Mouse (Mus musculus): ENCODE measurements at regions not wholly inside any gene's neighbourhood (a gene's known extent, or its start where the extent isn't known, plus 50 kb on each side); places are given as distances from the start of the nearest gene placed in this dataset.

DNA sequence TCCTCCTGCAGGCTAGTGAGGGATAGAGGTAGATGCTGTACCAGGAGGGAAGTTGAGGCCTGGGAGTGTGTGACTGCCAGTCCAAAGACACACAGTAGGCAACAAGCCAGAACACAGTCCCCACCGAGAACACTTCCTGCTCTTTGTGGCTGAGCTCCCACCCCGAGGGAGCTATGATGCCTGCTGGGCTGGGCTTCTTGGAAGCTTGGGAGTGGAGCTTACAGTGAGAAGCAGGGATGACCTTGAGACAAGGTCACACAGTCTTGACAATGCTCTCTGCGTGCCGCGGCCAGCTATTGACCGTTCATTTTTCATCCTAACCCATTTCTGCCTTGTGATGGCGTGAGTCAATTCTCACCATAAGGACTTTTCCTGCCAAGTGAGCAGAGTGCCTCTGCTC, 328.9 kb upstream of the Kcnab2 start:
- Histone ChIP-seq H3K4me2 (ENCODE audit: low read depth, low read length) (no peak overlapping the region), H3K4me3 (ENCODE audit: low read depth, low read length) (no peak overlapping the region), H3K27ac (ENCODE audit: low read depth) (no peak overlapping the region), H3K36me3 (replicated peaks; ENCODE audit: control insufficient read depth, insufficient read depth, low read length) (no peaks in the 10 kb centered on the region), H3K9ac (replicated peaks; ENCODE audit: low read depth, low read length) (no peak overlapping the region), H3K4me1 (ENCODE audit: control insufficient read depth, insufficient read depth) (no peaks in the 10 kb centered on the region), H3K27me3 (ENCODE audit: control insufficient read depth, insufficient read depth, low read length) (no peaks in the 10 kb centered on the region), H3K9me3 (replicated peaks; ENCODE audit: control insufficient read depth, low read length) (no peaks in the 10 kb centered on the region)
- TF ChIP-seq CTCF (IDR thresholded peaks at IDR 0.05; ENCODE audit: low read depth) (no peak), EP300 (IDR thresholded peaks at IDR 0.05; ENCODE audit: low read depth) (no peak)
- WGBS = 72% methylated on average over 7 of the region's 7 CpGs
- no peak for ATAC-seq (ENCODE audit: insufficient read depth, low read depth)
- no peak for DNase-seq (ENCODE audit: low spot score)

DNA sequence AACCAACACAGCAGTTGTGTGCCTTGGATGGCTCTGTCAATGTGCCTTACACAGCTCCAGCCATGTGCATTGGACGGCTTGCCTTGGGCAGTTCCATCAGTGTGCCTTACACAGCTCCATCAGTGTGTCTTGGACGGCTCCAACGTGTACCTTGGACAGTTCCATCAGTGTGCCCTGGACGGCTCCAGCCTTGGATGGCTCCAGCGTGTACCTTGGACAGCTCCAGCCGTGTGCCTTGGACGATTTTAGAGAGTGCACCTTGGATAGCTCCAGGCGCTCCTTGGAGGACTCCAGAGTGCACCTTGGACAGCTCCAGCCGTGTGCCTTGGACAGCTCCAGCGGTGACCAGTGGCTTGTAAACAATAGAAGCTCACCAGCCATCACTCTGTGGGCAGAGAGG, 321.7 kb upstream of the Kcnab2 start:
- Histone ChIP-seq H3K9me3 (replicated peaks; ENCODE audit: control insufficient read depth, low read length) (peaks cover 4% of the 10 kb centered on the region; the same call in 1 of the 2 replicates), H3K4me1 (ENCODE audit: control insufficient read depth, insufficient read depth) (no peaks in the 10 kb centered on the region), H3K9ac (replicated peaks; ENCODE audit: low read depth, low read length) (no peak overlapping the region), H3K36me3 (replicated peaks; ENCODE audit: control insufficient read depth, insufficient read depth, low read length) (no peaks in the 10 kb centered on the region), H3K27ac (ENCODE audit: low read depth) (no peak overlapping the region), H3K4me2 (ENCODE audit: low read depth, low read length) (no peak overlapping the region), H3K27me3 (ENCODE audit: control insufficient read depth, insufficient read depth, low read length) (no peaks in the 10 kb centered on the region), H3K4me3 (ENCODE audit: low read depth, low read length) (no peak overlapping the region)
- TF ChIP-seq EP300 (IDR thresholded peaks at IDR 0.05; ENCODE audit: low read depth) (no peak), CTCF (IDR thresholded peaks at IDR 0.05; ENCODE audit: low read depth) (no peak)
- DNase-seq (ENCODE audit: low spot score) (peak; percentile 36), ATAC-seq (ENCODE audit: insufficient read depth, low read depth) (peak; percentile 71)
- 12% methylated on average over 10 of the region's 10 CpGs for WGBS

DNA sequence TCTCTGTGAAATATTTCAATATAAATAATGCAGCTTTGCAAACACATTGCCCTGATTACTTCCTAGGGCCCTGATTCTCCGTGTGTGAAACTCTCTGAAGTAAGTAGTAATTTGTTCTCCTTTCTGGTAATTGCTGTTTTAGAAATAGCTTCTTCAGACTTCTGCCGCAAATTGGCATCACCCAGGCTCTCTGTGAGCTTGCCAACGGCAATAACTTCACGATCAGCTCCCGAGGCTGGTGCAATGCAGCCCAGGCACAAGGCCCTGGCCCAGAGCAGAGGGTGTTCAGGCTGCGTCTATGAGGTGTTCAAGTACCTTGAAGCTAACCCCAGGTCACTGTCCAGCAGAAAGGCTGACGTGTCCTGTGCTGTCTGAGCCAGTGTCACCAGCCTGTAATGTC, 310.8 kb upstream of the Kcnab2 start:
- TF ChIP-seq CTCF (IDR thresholded peaks at IDR 0.05; ENCODE audit: low read depth) = no peak
- TF ChIP-seq EP300 (IDR thresholded peaks at IDR 0.05; ENCODE audit: low read depth) = no peak
- Histone ChIP-seq H3K9ac (replicated peaks; ENCODE audit: low read depth, low read length) (no peak overlapping the region), H3K27ac (ENCODE audit: low read depth) (no peak overlapping the region), H3K4me2 (ENCODE audit: low read depth, low read length) (no peak overlapping the region), H3K9me3 (replicated peaks; ENCODE audit: control insufficient read depth, low read length) (peaks cover 22% of the 10 kb centered on the region; the same call in 1 of the 2 replicates), H3K4me1 (ENCODE audit: control insufficient read depth, insufficient read depth) (no peaks in the 10 kb centered on the region), H3K4me3 (ENCODE audit: low read depth, low read length) (no peak overlapping the region), H3K27me3 (ENCODE audit: control insufficient read depth, insufficient read depth, low read length) (no peaks in the 10 kb centered on the region), H3K36me3 (replicated peaks; ENCODE audit: control insufficient read depth, insufficient read depth, low read length) (no peaks in the 10 kb centered on the region)
- ATAC-seq (ENCODE audit: insufficient read depth, low read depth) (no peak), DNase-seq (ENCODE audit: low spot score) (no peak)
- WGBS = 71% methylated on average over 7 of the region's 7 CpGs

DNA sequence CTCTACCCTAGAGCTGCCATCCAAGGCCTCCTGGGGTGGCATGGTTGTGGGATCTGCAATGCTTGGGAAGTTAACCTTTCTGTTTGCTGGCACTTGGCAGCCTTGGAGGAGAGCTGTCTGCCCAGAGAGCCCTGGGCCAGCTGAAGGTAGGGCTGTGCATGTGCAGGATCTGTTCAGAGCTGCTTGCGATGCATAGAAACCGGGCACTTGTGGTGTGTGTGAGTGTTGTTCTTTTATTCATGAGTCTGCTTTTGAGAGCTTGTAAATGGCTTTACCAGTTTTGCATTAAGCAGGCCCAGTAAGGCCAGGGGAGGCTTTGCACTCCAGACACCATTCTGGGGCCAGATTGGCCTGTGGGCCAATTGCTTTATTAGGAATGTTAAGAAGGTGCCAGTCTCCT, 307.3 kb upstream of the Kcnab2 start:
- no peak for TF ChIP-seq EP300 (IDR thresholded peaks at IDR 0.05; ENCODE audit: low read depth)
- no peak for TF ChIP-seq CTCF (IDR thresholded peaks at IDR 0.05; ENCODE audit: low read depth)
- H3K4me2 ChIP-seq (ENCODE audit: low read depth, low read length) = no peak overlapping the region
- ATAC-seq (ENCODE audit: insufficient read depth, low read depth) (no peak), DNase-seq (ENCODE audit: low spot score) (no peak)
- no peaks in the 10 kb centered on the region for H3K9me3 ChIP-seq (replicated peaks; ENCODE audit: control insufficient read depth, low read length)
- H3K4me3 ChIP-seq (ENCODE audit: low read depth, low read length) = no peak overlapping the region
- H3K4me1 ChIP-seq (ENCODE audit: control insufficient read depth, insufficient read depth) = no peaks in the 10 kb centered on the region
- H3K27ac ChIP-seq (ENCODE audit: low read depth) = no peak overlapping the region
- no peaks in the 10 kb centered on the region for H3K27me3 ChIP-seq (ENCODE audit: control insufficient read depth, insufficient read depth, low read length)
- no peak overlapping the region for H3K9ac ChIP-seq (replicated peaks; ENCODE audit: low read depth, low read length)
- WGBS = 88% methylated on average over 2 of the region's 2 CpGs
- H3K36me3 ChIP-seq (replicated peaks; ENCODE audit: control insufficient read depth, insufficient read depth, low read length) = no peaks in the 10 kb centered on the region

DNA sequence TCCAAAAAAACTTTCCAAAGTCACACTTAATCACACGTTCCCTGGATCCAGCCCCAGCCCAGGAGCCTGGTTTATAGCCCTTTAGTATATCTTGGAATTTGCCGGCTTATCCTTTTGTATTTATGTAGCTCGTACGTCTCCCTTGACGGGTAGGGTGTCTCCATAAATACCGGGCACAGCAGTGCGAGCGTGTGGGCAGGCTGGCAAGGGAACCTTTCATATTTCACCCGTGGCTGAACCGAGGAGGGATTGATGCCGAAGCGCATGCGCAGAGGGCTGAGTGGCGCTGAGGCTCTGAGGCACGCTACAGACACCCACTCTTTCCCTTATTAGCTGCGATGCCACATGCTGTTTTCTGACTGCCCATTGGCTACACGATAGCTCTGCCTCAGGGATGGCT, 301.9 kb upstream of the Kcnab2 start:
- H3K9ac ChIP-seq (replicated peaks; ENCODE audit: low read depth, low read length) = no peak overlapping the region
- no peak overlapping the region for H3K27ac ChIP-seq (ENCODE audit: low read depth)
- DNase-seq (ENCODE audit: low spot score) (no peak), ATAC-seq (ENCODE audit: insufficient read depth, low read depth) (no peak)
- no peaks in the 10 kb centered on the region for H3K9me3 ChIP-seq (replicated peaks; ENCODE audit: control insufficient read depth, low read length)
- WGBS = 76% methylated on average over 17 of the region's 17 CpGs
- no peak overlapping the region for H3K4me3 ChIP-seq (ENCODE audit: low read depth, low read length)
- H3K4me1 ChIP-seq (ENCODE audit: control insufficient read depth, insufficient read depth) = no peaks in the 10 kb centered on the region
- H3K27me3 ChIP-seq (ENCODE audit: control insufficient read depth, insufficient read depth, low read length) = no peaks in the 10 kb centered on the region
- no peaks in the 10 kb centered on the region for H3K36me3 ChIP-seq (replicated peaks; ENCODE audit: control insufficient read depth, insufficient read depth, low read length)
- no peak overlapping the region for H3K4me2 ChIP-seq (ENCODE audit: low read depth, low read length)
- TF ChIP-seq EP300 (IDR thresholded peaks at IDR 0.05; ENCODE audit: low read depth) (no peak), CTCF (IDR thresholded peaks at IDR 0.05; ENCODE audit: low read depth) (no peak)

DNA sequence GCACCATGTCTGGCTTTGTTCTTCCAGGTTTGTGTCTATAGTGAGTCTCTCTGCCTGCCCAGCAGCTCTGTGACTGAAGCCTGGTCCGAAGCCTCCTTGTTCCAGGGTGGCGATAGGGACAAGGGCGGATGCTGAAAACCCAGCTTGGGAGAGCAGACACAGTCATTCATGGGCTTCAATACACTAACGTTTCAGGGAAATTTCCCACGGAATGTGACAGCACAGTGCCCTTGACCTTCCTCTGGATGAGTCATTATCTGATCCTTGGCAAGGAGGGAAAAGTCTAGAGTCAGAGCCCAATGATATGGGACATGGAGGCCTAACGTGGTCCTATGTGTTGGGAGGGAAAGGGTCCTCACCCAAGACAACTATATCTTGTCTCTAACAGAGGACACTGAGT, 298.1 kb upstream of the Kcnab2 start:
- no peak overlapping the region for H3K9ac ChIP-seq (replicated peaks; ENCODE audit: low read depth, low read length)
- no peaks in the 10 kb centered on the region for H3K36me3 ChIP-seq (replicated peaks; ENCODE audit: control insufficient read depth, insufficient read depth, low read length)
- no peaks in the 10 kb centered on the region for H3K27me3 ChIP-seq (ENCODE audit: control insufficient read depth, insufficient read depth, low read length)
- no peak overlapping the region for H3K4me2 ChIP-seq (ENCODE audit: low read depth, low read length)
- H3K9me3 ChIP-seq (replicated peaks; ENCODE audit: control insufficient read depth, low read length) = no peaks in the 10 kb centered on the region
- no peaks in the 10 kb centered on the region for H3K4me1 ChIP-seq (ENCODE audit: control insufficient read depth, insufficient read depth)
- no peak overlapping the region for H3K27ac ChIP-seq (ENCODE audit: low read depth)
- no peak for TF ChIP-seq CTCF (IDR thresholded peaks at IDR 0.05; ENCODE audit: low read depth)
- no peak for ATAC-seq (ENCODE audit: insufficient read depth, low read depth)
- DNase-seq (ENCODE audit: low spot score) = no peak
- no peak overlapping the region for H3K4me3 ChIP-seq (ENCODE audit: low read depth, low read length)
- 66% methylated on average over 6 of the region's 6 CpGs for WGBS

All from heart, postnatal 0 days (tissue).